Mouse (Mus musculus) hindbrain, embryonic 15.5 days (tissue): Measurements from ENCODE around the gene Morf4l2. TPM values are rescaled to one million over a fixed set of nuclear protein-coding genes. Genes with fewer than 3 reads are reported as not detected.
"Not testable (repeated sequence)": the region's sequence is repeated elsewhere in the genome, so short reads cannot be mapped to it uniquely, and the experiment has no call there.

Experiments used
- ATAC-seq: fragments of 200-750 bp; cut with Nextera tagmentation; 2 replicates; pipeline ENCODE4 v1.8.0; 2017; ENCODE audit warnings: low read depth, moderate number of reproducible peaks, moderate TSS enrichment; ENCODE audit not compliant: low FRiP score
- H3K27ac ChIP-seq: fragments of 300-500 bp; sonication (generic); replicated peaks from 2 replicates; pipeline ENCODE4 v1.5.1; 2015; ENCODE audit warnings: mild to moderate bottlenecking, inconsistent platforms
- H3K27me3 ChIP-seq: fragments of 300-500 bp; sonication (generic); 2 replicates; pipeline ENCODE4 v1.6.1; 2015; ENCODE audit warnings: control low read depth, inconsistent platforms
- H3K36me3 ChIP-seq: fragments of 300-500 bp; sonication (generic); 2 replicates; pipeline ENCODE4 v1.6.1; 2015; ENCODE audit warnings: control low read depth, inconsistent platforms
- H3K4me1 ChIP-seq: fragments of 300-500 bp; sonication (generic); replicated peaks from 2 replicates; pipeline ENCODE4 v1.6.1; 2015; ENCODE audit warnings: control low read depth, inconsistent platforms
- H3K4me2 ChIP-seq: fragments of 300-500 bp; sonication (generic); 2 replicates; pipeline ENCODE4 v1.6.1; 2015; ENCODE audit warnings: moderate library complexity, mild to moderate bottlenecking, inconsistent platforms
- H3K4me3 ChIP-seq: fragments of 300-500 bp; sonication (generic); 2 replicates; pipeline ENCODE4 v1.5.1; 2015; ENCODE audit warnings: mild to moderate bottlenecking, inconsistent platforms
- H3K9ac ChIP-seq: fragments of 300-500 bp; sonication (generic); 2 replicates; pipeline ENCODE4 v1.6.1; 2015; ENCODE audit warnings: inconsistent platforms
- H3K9me3 ChIP-seq: fragments of 300-500 bp; sonication (generic); 2 replicates; pipeline ENCODE4 v1.6.1; 2016; ENCODE audit warnings: control low read depth, inconsistent platforms
- WGBS: fragments of 180-500 bp; shearing (Covaris S2); methylation state at CpG from one replicate; pipeline ENCODE4 v1.1.7; 2015; 5-methylcytosine and 5-hydroxymethylcytosine counted together
- polyA plus RNA-seq: library from polyadenylated mRNA; unstranded; fragments of >200 nt; fragmentation: Nextera tagmentation; extraction: Ambion mirVana; gene quantifications from 2 replicates; pipeline ENCODE4 v1.2.1, GENCODE M21; 2015

Gene Morf4l2
- polyA plus RNA-seq, 1 experiment from 2014 or later: 523 TPM

DNA sequence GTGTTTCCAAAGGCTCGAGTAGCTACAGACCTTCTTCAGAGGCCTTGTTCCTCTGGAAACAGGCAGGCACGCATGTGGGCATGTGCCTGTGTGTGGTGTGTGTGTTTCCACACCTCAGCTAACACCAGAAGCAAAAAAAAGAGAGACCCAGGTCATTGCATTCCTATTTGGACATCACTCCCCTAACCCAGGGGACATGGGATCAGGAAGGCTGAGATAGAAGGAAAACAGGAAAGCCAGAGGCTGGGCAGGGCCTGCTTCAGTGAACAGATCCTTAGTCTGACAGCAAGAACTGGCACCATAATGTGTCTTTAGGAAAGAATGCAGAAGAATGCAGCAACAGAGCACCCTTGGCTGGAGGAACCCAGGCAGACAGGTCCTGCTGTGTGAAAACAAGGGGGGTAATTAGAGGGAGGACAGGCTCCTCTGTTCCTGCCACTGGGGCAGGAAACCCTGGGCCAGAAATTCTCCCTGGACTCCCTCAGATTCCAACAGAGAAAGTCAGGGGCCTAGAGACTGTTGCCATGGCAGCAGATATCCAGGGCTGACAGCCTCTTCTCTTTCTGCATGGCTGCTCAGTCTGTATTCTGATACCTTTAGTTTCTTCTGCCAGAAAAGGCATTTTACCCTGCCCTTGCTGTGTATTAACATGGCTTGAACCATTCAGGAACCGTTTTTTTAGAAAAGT lies 51.7 kb downstream of the Morf4l2 start:
- not testable (repeated sequence) for H3K4me3 ChIP-seq, H3K36me3 ChIP-seq, H3K9me3 ChIP-seq, H3K4me1 ChIP-seq, H3K4me2 ChIP-seq, H3K9ac ChIP-seq, H3K27me3 ChIP-seq
- peak; percentile 92 for ATAC-seq
- 22% methylated on average over 3 of the region's 3 CpGs for WGBS
- H3K27ac ChIP-seq: peak overlapping the region; percentile 61

Other genes with a start within 250 kb of the Morf4l2 start
- not detected in 2 replicates for gene Kir3dl1, start 225.7 kb downstream of the Morf4l2 start, polyA plus RNA-seq
- gene Kir3dl2, start 199.6 kb downstream of the Morf4l2 start, polyA plus RNA-seq: 0.14 TPM in 1 of 2 replicates, not detected in the other
- 78.2 and 87.9 TPM in 2 replicates for gene Tceal3, start 152.8 kb downstream of the Morf4l2 start, polyA plus RNA-seq
- gene Tceal1, start 35.7 kb downstream of the Morf4l2 start, polyA plus RNA-seq: 21.8 and 23.2 TPM in 2 replicates
- 0.09 and 0.13 TPM in 2 replicates for gene Glra4, start 36.5 kb upstream of the Morf4l2 start, polyA plus RNA-seq
- gene Plp1, start 79.0 kb upstream of the Morf4l2 start, polyA plus RNA-seq: 15.0 and 16.4 TPM in 2 replicates
- gene Rab9b, start 125.1 kb upstream of the Morf4l2 start, polyA plus RNA-seq: 21.3 and 24.2 TPM in 2 replicates
- not detected in 2 replicates for gene H2bfm, start 183.6 kb upstream of the Morf4l2 start, polyA plus RNA-seq
- 78.8 and 84.8 TPM in 2 replicates for gene Tmsb15b2, start 231.8 kb upstream of the Morf4l2 start, polyA plus RNA-seq
- 7.5 and 8.4 TPM in 2 replicates for gene Tmsb15l, start 233.2 kb upstream of the Morf4l2 start, polyA plus RNA-seq
- 29.2 and 36.6 TPM in 2 replicates for gene Tmsb15b1, start 233.2 kb upstream of the Morf4l2 start, polyA plus RNA-seq
- gene Zcchc18, start 249.5 kb upstream of the Morf4l2 start, polyA plus RNA-seq: 409 and 412 TPM in 2 replicates